Mouse (Mus musculus) forebrain, postnatal 0 days (tissue): ENCODE results near the gene Pcnx3. TPM values are rescaled to one million over a fixed set of nuclear protein-coding genes. Genes with fewer than 3 reads are reported as not detected.
A peak's percentile ranks its signal among the peaks of the same experiment; 100 is the strongest.

Experiments used
- ATAC-seq: fragments of 200-750 bp; cut with Nextera tagmentation; 2 replicates; pipeline ENCODE4 v1.8.0; 2017; ENCODE audit warnings: mild to moderate bottlenecking, moderate library complexity
- DNase-seq: peaks from one replicate; pipeline ENCODE4 v3.0.0-alpha.2; 2015
- H3K27ac ChIP-seq: fragments of 300-500 bp; sonication (generic); 2 replicates; pipeline ENCODE4 v1.5.1; 2014; ENCODE audit warnings: low read depth, mild to moderate bottlenecking, antibody characterized with exemption, low read length, moderate library complexity, mixed read lengths
- H3K27me3 ChIP-seq: fragments of 300-500 bp; sonication (generic); 2 replicates; pipeline ENCODE4 v1.6.1; 2014; ENCODE audit warnings: mild to moderate bottlenecking, low read length, mixed read lengths; ENCODE audit not compliant: insufficient read depth
- H3K36me3 ChIP-seq: fragments of 300-500 bp; sonication (generic); 2 replicates; pipeline ENCODE4 v1.6.1; 2014; ENCODE audit warnings: mild to moderate bottlenecking, moderate library complexity; ENCODE audit not compliant: insufficient read depth
- H3K4me1 ChIP-seq: fragments of 300-500 bp; sonication (generic); 2 replicates; pipeline ENCODE4 v1.6.1; 2014; ENCODE audit warnings: antibody characterized with exemption; ENCODE audit not compliant: insufficient read depth
- H3K4me2 ChIP-seq: fragments of 300-500 bp; sonication (generic); 2 replicates; pipeline ENCODE4 v1.6.1; 2014; ENCODE audit warnings: low read depth, mild to moderate bottlenecking, moderate library complexity
- H3K4me3 ChIP-seq: fragments of 300-500 bp; sonication (generic); 2 replicates; pipeline ENCODE4 v1.5.1; 2014; ENCODE audit warnings: low read depth, low read length, mixed read lengths
- H3K9ac ChIP-seq: fragments of 300-500 bp; sonication (generic); 2 replicates; pipeline ENCODE4 v1.6.1; 2014; ENCODE audit warnings: mild to moderate bottlenecking
- H3K9me3 ChIP-seq: fragments of 300-500 bp; sonication (generic); 2 replicates; pipeline ENCODE4 v1.6.1; 2016; ENCODE audit warnings: low read length
- CTCF ChIP-seq: sonication (generic); IDR thresholded peaks from 2 replicates; pipeline ENCODE4 v1.5.1; 2016; ENCODE audit warnings: antibody characterized with exemption, control low read depth, low read depth
- WGBS: fragments of 180-500 bp; shearing (Covaris S2); extraction: QIAGEN DNeasy Blood & Tissue Kit; methylation state at CpG from one replicate; pipeline ENCODE4 v1.1.7; 2014; 5-methylcytosine and 5-hydroxymethylcytosine counted together
- polyA plus RNA-seq: library from polyadenylated mRNA; unstranded; fragments of >200 nt; fragmentation: Nextera tagmentation; extraction: Ambion mirVana; gene quantifications from 2 replicates; pipeline ENCODE4 v1.2.1, GENCODE M21; 2015
- total RNA-seq: library from RNA; depleted of rRNA; stranded (reverse); fragments of >200 nt; gene quantifications from 2 replicates; pipeline ENCODE4 v1.2.3, GENCODE M21; 2014

Pcnx3 gene
- total and polyA plus RNA-seq, 2 experiments from 2014 or later = 17.2 to 67.1 TPM

DNA sequence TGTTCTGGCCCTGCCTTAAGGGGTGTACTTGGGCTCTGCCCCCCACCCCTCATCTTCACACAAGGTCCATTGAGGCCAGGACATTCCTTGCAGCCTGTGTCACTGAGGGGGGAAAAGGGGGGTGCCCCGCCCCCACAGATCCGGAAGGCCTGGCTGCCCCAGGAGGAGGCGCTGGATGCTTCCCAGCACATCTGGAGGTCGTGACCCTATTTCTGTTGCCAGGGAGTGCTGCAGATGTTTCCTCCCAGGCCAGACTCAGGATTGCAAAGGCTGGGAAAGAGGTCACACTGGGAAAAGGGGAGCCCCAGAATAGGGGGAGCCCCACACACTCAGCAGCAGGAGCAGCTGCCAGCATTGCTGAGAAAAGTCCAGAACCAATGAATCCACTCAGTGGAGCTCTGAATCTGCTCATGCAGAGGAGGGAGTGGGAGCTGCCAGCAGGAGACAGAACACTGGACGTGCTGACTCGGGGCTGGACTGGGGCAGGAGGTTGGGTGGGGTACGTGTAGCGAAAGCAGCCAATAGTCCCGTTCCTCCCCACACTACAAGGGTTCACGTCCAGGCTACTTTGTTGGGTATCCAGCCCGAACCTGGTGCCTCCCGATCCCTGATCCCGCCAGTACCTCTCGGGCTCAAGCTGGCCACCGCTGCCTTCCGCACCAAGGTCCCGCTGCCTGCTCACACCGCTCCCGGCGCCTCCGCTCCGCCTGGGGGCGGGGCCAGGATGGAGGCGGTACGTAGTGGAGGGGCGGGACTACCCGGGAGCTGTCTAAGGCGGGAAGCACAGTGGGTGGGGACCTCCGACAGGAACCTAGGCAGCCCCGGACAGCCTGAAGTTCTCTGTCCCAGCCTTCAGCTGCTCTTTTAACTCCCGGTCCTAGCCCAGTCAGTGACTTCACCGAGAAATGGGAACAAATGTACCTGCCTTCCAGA is 25.5 kb downstream of the Pcnx3 start, which contains the start of gene Sipa1:
Sipa1 (minus strand) TSS at position 727 of the 933 bp plus-strand sequence.
- H3K36me3 ChIP-seq = peaks cover 39% of the 10 kb centered on the region
- peaks cover 5% of the 10 kb centered on the region; the same call in 1 of the 2 replicates for H3K4me1 ChIP-seq
- H3K27ac ChIP-seq = peak within 1 kb of the TSS; percentile 16; the same call in 1 of the 2 replicates
- H3K4me2 ChIP-seq = peak within 1 kb of the TSS; percentile 49
- H3K27me3 ChIP-seq = no peaks in the 10 kb centered on the region
- no peaks in the 10 kb centered on the region for H3K9me3 ChIP-seq
- peak within 1 kb of the TSS; percentile 32 for H3K4me3 ChIP-seq
- ATAC-seq = peak; percentile 84
- DNase-seq = peak; percentile 67
- WGBS = 5% methylated on average over 32 of the region's 32 CpGs
- peak within 1 kb of the TSS; percentile 29; the same call in 1 of the 2 replicates for H3K9ac ChIP-seq
- 0 out of 2 replicates have a peak, but pooled peaks have one; percentile 8 for TF ChIP-seq CTCF

DNA sequence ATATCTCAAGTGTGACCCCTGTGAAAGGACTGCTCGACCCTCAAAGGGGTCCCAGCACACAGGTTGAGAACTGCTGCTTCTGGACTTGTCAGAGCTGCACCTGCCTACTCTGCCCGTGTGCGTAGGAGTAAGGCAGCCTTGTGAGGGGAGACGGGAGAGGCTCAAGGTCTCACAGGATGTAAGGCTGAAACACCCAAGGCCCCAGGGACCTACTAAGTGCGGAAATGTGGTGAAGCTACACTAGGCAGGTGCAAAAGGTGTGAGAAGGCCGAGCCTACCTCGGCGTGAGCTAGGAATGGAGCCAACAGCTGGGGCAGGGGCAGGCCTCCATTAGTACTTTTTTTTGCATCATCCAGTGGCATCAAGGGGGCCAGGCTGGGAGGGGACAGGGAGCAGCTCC is 26.4 kb downstream of the Pcnx3 start:
- Histone ChIP-seq H3K27ac (0 out of 2 replicates have a peak overlapping the region, but pooled peaks have one; percentile 1), H3K36me3 (peaks cover 33% of the 10 kb centered on the region), H3K4me1 (peaks cover 5% of the 10 kb centered on the region; the same call in 1 of the 2 replicates), H3K9me3 (no peaks in the 10 kb centered on the region), H3K4me2 (no peak overlapping the region), H3K27me3 (no peaks in the 10 kb centered on the region), H3K9ac (no peak overlapping the region), H3K4me3 (no peak overlapping the region)
- 83% methylated on average over 8 of the region's 8 CpGs for WGBS
- ATAC-seq (no peak), DNase-seq (no peak)
- no peak for TF ChIP-seq CTCF

DNA sequence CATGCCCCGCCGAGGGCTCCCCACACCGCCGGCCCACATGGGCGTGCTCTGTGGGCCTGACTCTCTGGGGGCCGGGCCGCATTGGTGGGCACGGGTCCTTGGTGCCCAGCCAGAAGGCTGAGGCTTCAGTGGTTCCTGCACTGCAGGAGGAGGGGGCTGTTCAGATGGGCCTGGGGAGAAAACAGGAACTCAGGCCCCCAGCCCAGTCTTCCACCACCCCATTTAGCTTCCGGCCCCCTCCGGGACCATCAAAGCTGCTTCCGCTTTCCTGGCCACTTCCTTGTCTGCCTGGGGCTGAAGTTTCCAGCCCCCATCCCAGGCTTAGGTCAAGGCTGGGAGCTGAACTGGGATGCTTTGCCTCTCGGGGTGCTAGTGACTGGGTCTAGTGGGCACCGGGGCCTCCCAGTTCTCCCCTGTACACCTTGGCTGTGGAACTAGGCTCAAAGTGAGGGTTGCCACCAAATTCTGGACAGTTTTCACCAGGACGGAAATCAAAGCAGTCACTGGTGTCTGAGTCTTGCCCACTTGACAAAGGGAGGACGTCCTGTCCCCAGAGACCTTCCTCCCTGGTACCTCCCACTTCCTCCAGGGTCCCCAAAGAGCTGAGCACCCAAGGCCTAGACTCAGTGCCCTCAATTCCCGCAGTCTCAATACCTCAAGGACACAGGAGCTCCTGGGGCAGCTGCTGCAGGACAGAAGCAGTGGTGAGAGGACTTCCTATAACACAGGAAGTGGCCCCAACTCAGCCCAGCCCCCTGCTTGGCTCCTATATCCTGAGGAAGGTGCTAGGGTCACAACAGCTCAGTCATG is 27.6 kb downstream of the Pcnx3 start:
- H3K4me1 ChIP-seq = peaks cover 5% of the 10 kb centered on the region; the same call in 1 of the 2 replicates
- WGBS = 86% methylated on average over 16 of the region's 16 CpGs
- ATAC-seq = no peak
- no peaks in the 10 kb centered on the region for H3K27me3 ChIP-seq
- no peak overlapping the region for H3K4me2 ChIP-seq
- peaks cover 21% of the 10 kb centered on the region for H3K36me3 ChIP-seq
- no peak overlapping the region for H3K4me3 ChIP-seq
- no peak for DNase-seq
- H3K9ac ChIP-seq = no peak overlapping the region
- TF ChIP-seq CTCF = no peak
- no peaks in the 10 kb centered on the region for H3K9me3 ChIP-seq
- no peak overlapping the region for H3K27ac ChIP-seq

DNA sequence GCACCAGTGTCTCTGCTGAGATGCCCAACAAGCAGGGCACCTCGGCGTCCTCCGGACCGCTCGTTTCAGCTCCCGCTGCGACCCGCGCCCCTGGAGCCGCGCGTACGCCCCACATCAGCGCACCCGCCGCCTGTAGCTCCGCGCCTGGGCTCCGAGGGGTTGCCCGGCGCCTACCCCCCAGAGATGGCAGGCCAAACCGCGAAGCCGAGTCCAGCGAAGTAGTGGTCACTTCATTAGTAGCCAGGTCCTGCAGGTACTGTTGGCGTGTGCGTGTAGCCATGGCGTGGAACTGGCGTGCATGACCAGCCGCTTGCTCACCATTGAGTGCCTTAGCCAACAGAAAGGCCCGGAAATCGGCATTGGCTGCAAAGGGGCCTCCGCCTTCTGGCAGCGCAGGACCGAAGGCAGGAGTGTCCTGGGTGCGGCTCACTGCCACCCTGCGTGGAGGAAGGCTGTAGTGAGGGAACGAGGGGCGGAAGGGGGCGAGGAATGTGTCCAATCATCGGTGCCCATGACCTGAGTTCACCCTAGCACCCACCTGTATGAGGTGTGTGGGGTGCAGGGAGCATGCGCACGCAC is 33.9 kb downstream of the Pcnx3 start:
- no peak for TF ChIP-seq CTCF
- Histone ChIP-seq H3K4me3 (peak overlapping the region; percentile 44), H3K27ac (no peak overlapping the region), H3K9me3 (no peaks in the 10 kb centered on the region), H3K9ac (peak overlapping the region; percentile 57), H3K4me1 (0 out of 2 replicates have a peak, but pooled peaks cover 3% of the 10 kb centered on the region), H3K27me3 (peaks cover 4% of the 10 kb centered on the region), H3K36me3 (peaks cover 9% of the 10 kb centered on the region; the same call in 1 of the 2 replicates), H3K4me2 (peak overlapping the region; percentile 70)
- peak; percentile 34 for ATAC-seq
- DNase-seq = peak; percentile 39
- 13% methylated on average over 43 of the region's 43 CpGs for WGBS

DNA sequence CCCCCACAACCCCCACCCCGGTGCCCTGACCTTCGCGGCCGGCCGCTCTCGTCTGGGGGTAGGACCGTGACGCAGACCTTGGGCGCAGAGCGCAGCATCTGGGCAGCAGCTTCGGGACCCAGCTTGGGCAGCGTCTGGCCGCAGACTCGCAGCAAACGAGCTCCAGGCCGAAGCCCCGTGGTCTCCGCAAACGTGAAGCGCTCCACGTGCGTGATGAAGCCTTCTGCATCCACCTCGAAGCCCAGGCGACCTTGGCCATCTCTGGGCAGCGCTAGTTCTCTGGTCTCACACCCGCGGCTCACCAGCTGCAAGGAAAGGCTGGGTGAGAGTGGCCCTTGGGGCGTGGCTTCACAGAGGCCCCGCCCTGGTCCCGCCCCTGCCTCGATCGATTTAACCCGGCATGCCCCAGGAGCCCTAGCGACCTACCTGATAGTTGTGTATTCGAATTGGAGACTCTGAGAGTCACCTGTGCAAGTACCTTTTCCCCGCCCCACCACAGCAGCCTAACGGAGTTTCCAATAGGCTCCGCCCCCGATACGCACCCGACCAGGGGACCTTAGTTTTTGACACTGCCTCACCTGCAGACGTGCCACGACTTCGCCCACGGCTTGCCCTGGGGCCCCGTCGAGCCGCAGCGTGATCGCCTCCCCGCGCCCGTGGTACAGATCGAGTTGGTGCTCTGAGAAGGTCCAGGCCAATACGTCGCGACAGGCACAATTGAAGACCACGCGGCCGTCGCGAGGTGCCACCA is 34.6 kb downstream of the Pcnx3 start:
- H3K36me3 ChIP-seq = peaks cover 9% of the 10 kb centered on the region; the same call in 1 of the 2 replicates
- peak; percentile 75 for ATAC-seq
- peaks cover 4% of the 10 kb centered on the region for H3K27me3 ChIP-seq
- no peak for TF ChIP-seq CTCF
- WGBS = 6% methylated on average over 62 of the region's 62 CpGs
- H3K4me1 ChIP-seq = peaks cover 4% of the 10 kb centered on the region; the same call in 1 of the 2 replicates
- DNase-seq = peak; percentile 48
- H3K9ac ChIP-seq = peak overlapping the region; percentile 57
- no peak overlapping the region for H3K27ac ChIP-seq
- H3K4me3 ChIP-seq = peak overlapping the region; percentile 44
- peak overlapping the region; percentile 70 for H3K4me2 ChIP-seq
- no peaks in the 10 kb centered on the region for H3K9me3 ChIP-seq

DNA sequence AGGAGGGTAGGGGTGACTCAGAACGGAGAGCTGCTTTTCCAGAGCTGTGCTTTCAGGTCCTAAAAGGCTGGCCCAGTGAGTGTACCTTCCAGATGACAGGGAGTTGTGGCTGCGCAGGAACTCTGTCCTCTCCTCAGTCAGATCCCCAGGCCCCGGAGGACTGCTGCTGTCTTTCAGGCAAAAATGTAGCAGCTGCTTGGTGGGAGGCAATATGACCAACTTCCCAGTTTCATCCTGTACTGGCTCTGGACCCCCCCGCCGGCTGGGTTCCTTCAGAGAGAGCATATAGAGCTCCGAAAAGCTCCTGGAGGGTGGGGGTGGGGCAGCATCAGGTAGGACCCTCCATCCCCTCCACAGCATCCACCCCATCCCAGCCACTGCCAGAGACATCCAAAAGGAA is 36.1 kb downstream of the Pcnx3 start:
- peaks cover 11% of the 10 kb centered on the region for H3K36me3 ChIP-seq
- ATAC-seq (no peak), DNase-seq (no peak)
- no peak overlapping the region for H3K4me3 ChIP-seq
- H3K9ac ChIP-seq = no peak overlapping the region
- H3K27ac ChIP-seq = no peak overlapping the region
- no peak for TF ChIP-seq CTCF
- no peak overlapping the region for H3K4me2 ChIP-seq
- no peaks in the 10 kb centered on the region for H3K9me3 ChIP-seq
- WGBS = 76% methylated on average over 6 of the region's 6 CpGs
- peaks cover 4% of the 10 kb centered on the region for H3K27me3 ChIP-seq
- H3K4me1 ChIP-seq = peaks cover 14% of the 10 kb centered on the region; the same call in 1 of the 2 replicates
